Mouse (Mus musculus) lung, postnatal 0 days (tissue): ENCODE results near the gene Mzt1.

Experiments
- CTCF ChIP-seq: IDR thresholded peaks from 2 replicates; pipeline ENCODE4 v1.5.1; 2016; ENCODE audit warnings: antibody characterized with exemption, mild to moderate bottlenecking
- EP300 ChIP-seq: IDR thresholded peaks from 2 replicates; pipeline ENCODE4 v1.6.1; 2016; ENCODE audit warnings: antibody characterized with exemption, mild to moderate bottlenecking, control low read depth

DNA sequence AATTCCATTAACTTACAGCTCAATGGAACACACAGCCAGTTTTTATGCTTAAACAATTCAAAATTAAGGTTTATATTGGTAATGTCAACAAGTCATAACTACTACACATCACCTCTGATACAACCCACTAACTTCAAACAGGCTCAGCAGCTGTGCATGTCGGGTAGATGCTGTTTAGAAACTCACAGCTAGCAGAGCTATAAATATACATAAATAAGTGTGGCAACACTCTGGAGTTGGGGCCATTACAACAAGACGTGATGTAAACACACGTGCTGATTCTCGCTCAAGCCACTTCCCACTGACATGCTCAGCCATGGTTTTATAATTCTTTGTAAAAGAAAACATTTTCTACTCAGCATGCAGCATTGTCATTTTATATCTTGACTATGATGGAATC, 9.9 kb downstream of the Mzt1 start:
- no peak for TF ChIP-seq CTCF
- no peak for TF ChIP-seq EP300
